Mouse (Mus musculus) forebrain, embryonic 14.5 days (tissue): ENCODE data around the gene Ska2. TPM values are rescaled to one million over a fixed set of nuclear protein-coding genes. Genes with fewer than 3 reads are reported as not detected.

ENCODE experiments used
- ATAC-seq: fragments of 200-750 bp; cut with Nextera tagmentation; 2 replicates; pipeline ENCODE4 v1.8.0; 2017; ENCODE audit warnings: mild to moderate bottlenecking, moderate library complexity
- DNase-seq: peaks from one replicate; pipeline ENCODE4 v3.0.0-alpha.2; 2015; ENCODE audit warnings: low spot score
- H3K27ac ChIP-seq: fragments of 300-500 bp; sonication (generic); 2 replicates; pipeline ENCODE4 v1.5.1; 2014; ENCODE audit warnings: low read depth, mild to moderate bottlenecking, control low read depth, low read length, moderate library complexity
- H3K27me3 ChIP-seq: fragments of 300-500 bp; sonication (generic); replicated peaks from 2 replicates; pipeline ENCODE4 v1.6.1; 2014; ENCODE audit warnings: low read length, control low read depth, mixed read lengths; ENCODE audit not compliant: control insufficient read depth, insufficient read depth
- H3K36me3 ChIP-seq: fragments of 300-500 bp; sonication (generic); 2 replicates; pipeline ENCODE4 v1.6.1; 2014; ENCODE audit warnings: low read length, control low read depth; ENCODE audit not compliant: control insufficient read depth, insufficient read depth
- H3K4me1 ChIP-seq: fragments of 300-500 bp; sonication (generic); 2 replicates; pipeline ENCODE4 v1.6.1; 2014; ENCODE audit warnings: antibody characterized with exemption, low read length, control low read depth; ENCODE audit not compliant: control insufficient read depth, insufficient read depth
- H3K4me2 ChIP-seq: fragments of 300-500 bp; sonication (generic); 2 replicates; pipeline ENCODE4 v1.6.1; 2014; ENCODE audit warnings: mild to moderate bottlenecking, control low read depth, low read length
- H3K4me3 ChIP-seq: fragments of 300-500 bp; sonication (generic); 2 replicates; pipeline ENCODE4 v1.5.1; 2014; ENCODE audit warnings: low read depth, low read length, control low read depth
- H3K9ac ChIP-seq: fragments of 300-500 bp; sonication (generic); 2 replicates; pipeline ENCODE4 v1.6.1; 2014; ENCODE audit warnings: mild to moderate bottlenecking, low read length, control low read depth, moderate library complexity
- H3K9me3 ChIP-seq: fragments of 300-500 bp; sonication (generic); replicated peaks from 2 replicates; pipeline ENCODE4 v1.6.1; 2016; ENCODE audit warnings: low read length, control low read depth, mixed read lengths; ENCODE audit not compliant: control insufficient read depth
- WGBS: fragments of 180-500 bp; shearing (Covaris S2); extraction: QIAGEN DNeasy Blood & Tissue Kit; methylation state at CpG from one replicate; pipeline ENCODE4 v1.1.7; 2014; 5-methylcytosine and 5-hydroxymethylcytosine counted together
- polyA plus RNA-seq: library from polyadenylated mRNA; unstranded; fragments of >200 nt; fragmentation: Nextera tagmentation; extraction: Ambion mirVana; gene quantifications from 2 replicates; pipeline ENCODE4 v1.2.1, GENCODE M21; 2014

The Ska2 gene
- 71.4 and 73.8 TPM in 2 replicates for polyA plus RNA-seq

DNA sequence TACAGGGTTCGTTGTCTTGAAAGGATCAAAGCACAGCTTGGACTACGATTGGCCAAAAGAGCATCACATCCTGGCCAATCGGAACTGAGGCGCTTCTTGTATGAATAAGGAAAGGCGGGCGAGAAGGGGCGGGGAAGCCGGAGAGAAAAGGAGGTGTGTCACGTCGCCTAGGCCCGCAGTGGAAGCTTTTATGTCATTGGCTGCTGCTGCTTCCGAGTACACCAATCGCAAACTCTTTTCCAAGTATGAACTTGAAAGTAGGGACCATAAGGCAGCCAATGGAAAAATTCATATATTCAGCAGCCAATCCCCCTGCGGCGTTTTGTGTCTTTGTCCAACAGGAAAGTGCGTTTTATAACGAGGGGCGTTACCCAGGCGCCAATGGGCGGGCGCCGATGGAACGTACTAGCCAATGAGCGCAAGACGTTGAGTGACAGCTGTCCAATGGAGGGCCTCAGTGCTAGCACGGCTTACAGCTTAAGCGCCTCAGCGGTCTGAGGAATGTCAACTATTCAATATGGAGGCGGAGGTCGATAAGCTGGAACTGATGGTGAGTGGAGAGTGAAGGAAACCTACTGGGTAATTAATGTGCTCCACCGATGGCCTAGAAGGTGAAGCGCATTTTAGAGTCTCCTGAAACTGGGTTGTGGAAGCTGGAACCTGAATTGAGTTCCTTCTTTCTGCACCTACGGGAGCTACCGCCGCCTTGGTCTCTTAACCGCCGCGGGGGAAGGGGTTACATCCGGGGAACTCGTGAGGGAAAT, at the start of gene Ska2:
Gene Ska2, plus strand, starts transcription at position 480 of the 764 bp plus-strand sequence.
- H3K27me3 ChIP-seq: no peaks in the 10 kb centered on the region
- peaks cover 37% of the 10 kb centered on the region for H3K36me3 ChIP-seq
- H3K4me1 ChIP-seq: peaks cover 19% of the 10 kb centered on the region
- H3K27ac ChIP-seq: peak within 1 kb of the TSS; percentile 94
- H3K4me2 ChIP-seq: peak within 1 kb of the TSS; percentile 61
- H3K4me3 ChIP-seq: peak within 1 kb of the TSS; percentile 98
- ATAC-seq: peak; percentile 99
- under 1% methylated on average over 40 of the region's 40 CpGs for WGBS
- H3K9ac ChIP-seq: peak within 1 kb of the TSS; percentile 99
- peak; percentile 100 for DNase-seq
- no peaks in the 10 kb centered on the region for H3K9me3 ChIP-seq

DNA sequence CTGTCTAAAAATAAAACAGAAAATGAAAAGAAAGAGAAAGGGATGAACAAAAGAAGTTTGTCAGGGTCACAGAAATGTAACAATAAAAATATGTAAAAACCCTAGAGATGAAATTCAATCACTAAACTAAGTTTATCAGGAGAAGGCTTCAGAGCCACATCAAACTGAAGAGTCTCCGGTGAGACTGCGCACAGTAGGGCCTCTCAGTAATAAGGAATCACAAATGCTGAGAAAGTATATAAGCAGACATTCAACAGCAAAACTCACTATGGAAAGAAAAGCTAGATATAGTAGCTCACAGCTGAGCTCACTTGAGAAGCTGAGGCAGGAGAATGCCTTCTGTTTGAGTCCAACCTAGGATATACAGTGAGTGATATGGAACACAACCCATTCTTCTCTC, 48.6 kb upstream of the Ska2 start:
- ATAC-seq (no peak), DNase-seq (no peak)
- Histone ChIP-seq H3K27ac (no peak overlapping the region), H3K27me3 (no peaks in the 10 kb centered on the region), H3K4me1 (no peaks in the 10 kb centered on the region), H3K4me2 (no peak overlapping the region), H3K9ac (no peak overlapping the region), H3K36me3 (peaks cover 72% of the 10 kb centered on the region), H3K4me3 (no peak overlapping the region), H3K9me3 (no peaks in the 10 kb centered on the region)
- WGBS: 98% methylated on average over 2 of the region's 2 CpGs

DNA sequence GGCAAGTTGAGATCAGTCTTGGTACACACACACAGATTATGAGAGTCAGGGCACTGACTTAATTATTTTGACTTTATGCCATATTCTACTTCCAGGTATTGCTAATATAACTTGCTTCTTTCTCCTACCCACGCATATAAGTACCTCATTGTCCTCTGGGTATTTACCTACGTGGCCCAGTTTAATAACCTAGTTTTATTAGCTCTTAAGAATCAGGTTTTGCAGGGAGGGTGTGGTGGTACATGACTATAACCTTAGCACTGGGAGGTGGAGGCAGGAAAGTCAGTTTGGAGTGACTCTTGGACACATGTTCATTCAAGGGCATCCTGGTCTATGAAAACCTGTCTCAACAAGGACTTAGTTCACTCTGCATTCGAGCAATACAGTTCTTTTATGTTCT, 46.9 kb upstream of the Ska2 start:
- Histone ChIP-seq H3K4me3 (no peak overlapping the region), H3K36me3 (peaks cover 61% of the 10 kb centered on the region), H3K27ac (no peak overlapping the region), H3K9me3 (no peaks in the 10 kb centered on the region), H3K27me3 (no peaks in the 10 kb centered on the region), H3K9ac (no peak overlapping the region), H3K4me2 (no peak overlapping the region), H3K4me1 (no peaks in the 10 kb centered on the region)
- 78% methylated on average over 3 of the region's 3 CpGs for WGBS
- ATAC-seq (no peak), DNase-seq (no peak)

DNA sequence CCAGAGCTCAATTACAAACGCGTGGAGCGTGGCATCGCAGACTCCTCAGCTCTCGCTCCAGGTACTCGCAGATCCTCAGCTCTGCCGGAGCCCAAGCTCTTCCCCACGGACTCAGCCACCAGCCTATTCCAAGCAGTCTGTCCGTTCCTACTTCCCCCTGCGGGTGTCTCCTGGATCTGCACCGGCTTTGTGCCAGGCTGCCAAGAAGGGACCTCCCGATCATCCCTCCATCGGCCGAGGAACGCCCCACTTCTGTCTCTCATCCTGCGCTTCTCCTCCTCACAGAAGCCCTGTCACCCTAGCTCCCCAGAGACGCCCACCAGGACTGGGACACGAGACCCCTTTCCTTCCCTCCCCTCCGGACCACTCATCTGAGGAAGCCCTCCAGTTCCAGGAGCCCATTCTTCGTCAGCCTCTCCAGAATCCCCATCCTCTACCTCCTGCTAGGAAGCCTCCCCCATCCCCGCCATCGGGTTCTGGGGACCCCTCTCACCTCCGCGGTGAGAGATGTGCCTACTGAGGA, 35.6 kb upstream of the Ska2 start:
- under 1% methylated on average over 24 of the region's 24 CpGs for WGBS
- H3K4me1 ChIP-seq: peaks cover 21% of the 10 kb centered on the region
- peak; percentile 87 for DNase-seq

DNA sequence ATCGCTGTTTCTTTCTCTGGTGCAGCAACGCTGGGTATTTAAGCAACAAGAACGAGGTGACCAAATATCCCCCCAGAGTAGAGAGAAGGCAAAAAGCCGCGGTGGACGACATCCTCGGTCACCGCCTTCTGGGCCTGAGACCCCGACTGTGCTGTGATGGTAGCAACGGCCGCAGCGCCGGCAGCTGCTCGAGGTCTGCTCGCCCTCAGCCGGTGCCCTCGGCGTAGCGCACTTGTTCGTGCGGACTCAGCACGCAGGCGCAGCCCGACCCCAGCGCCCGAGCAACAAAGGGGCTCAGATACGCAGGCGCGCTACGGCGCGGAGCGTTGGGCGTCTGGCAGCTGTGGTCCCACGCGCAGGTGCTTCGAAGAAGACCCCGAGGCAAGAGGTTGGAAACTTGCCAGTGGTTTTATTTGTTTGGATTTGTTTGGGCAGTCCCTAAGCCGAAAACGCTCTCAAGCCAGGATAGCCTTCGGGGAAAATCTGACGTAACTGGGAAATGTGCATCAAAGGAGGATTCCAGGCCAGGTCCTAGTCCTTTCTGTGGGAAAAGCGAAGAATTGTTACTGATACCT, 35.1 kb upstream of the Ska2 start, which contains the start of gene Gdpd1:
Gene Gdpd1, minus strand, starts transcription at position 197 of the 575 bp plus-strand sequence.
- Histone ChIP-seq H3K9me3 (no peaks in the 10 kb centered on the region), H3K4me1 (peaks cover 21% of the 10 kb centered on the region), H3K9ac (peak within 1 kb of the TSS; percentile 97), H3K27me3 (no peaks in the 10 kb centered on the region), H3K36me3 (peaks cover 22% of the 10 kb centered on the region), H3K4me3 (peak within 1 kb of the TSS; percentile 79), H3K4me2 (peak within 1 kb of the TSS; percentile 63), H3K27ac (peak within 1 kb of the TSS; percentile 99)
- ATAC-seq: peak; percentile 97
- peak; percentile 98 for DNase-seq
- WGBS: under 1% methylated on average over 43 of the region's 43 CpGs

More for the DNA sequence above, 35.6 kb upstream of the Ska2 start:
- peak; percentile 81 for ATAC-seq
- Histone ChIP-seq H3K4me3 (peak overlapping the region; percentile 79), H3K9me3 (no peaks in the 10 kb centered on the region), H3K27me3 (no peaks in the 10 kb centered on the region), H3K36me3 (peaks cover 22% of the 10 kb centered on the region), H3K27ac (peak overlapping the region; percentile 99), H3K9ac (peak overlapping the region; percentile 97), H3K4me2 (peak overlapping the region; percentile 63)

DNA sequence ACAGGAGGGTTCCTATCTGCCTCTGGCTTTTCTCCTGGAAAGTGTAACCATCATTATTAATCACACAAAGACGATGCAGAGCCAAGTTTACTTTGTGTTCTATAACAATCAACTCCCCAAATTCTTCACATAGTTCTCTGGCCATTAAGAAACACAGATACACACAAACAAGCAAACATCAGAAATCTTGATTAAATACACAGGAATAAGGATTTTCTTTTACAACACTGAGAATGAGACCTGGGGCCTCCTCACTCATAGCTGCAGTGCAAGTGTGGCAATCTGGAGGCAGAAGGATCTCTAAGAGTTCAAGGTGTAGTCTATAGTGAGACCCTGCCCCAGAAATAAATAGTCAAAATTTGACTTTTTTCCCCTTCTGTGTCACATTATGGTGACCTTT, 25.3 kb upstream of the Ska2 start:
- Histone ChIP-seq H3K9me3 (no peaks in the 10 kb centered on the region), H3K27me3 (no peaks in the 10 kb centered on the region), H3K4me1 (peaks cover 16% of the 10 kb centered on the region), H3K4me3 (no peak overlapping the region), H3K36me3 (peaks cover 50% of the 10 kb centered on the region), H3K4me2 (no peak overlapping the region), H3K27ac (no peak overlapping the region), H3K9ac (no peak overlapping the region)
- DNase-seq (no peak), ATAC-seq (no peak)
- WGBS: 70% methylated on average over 1 of the region's 1 CpGs

DNA sequence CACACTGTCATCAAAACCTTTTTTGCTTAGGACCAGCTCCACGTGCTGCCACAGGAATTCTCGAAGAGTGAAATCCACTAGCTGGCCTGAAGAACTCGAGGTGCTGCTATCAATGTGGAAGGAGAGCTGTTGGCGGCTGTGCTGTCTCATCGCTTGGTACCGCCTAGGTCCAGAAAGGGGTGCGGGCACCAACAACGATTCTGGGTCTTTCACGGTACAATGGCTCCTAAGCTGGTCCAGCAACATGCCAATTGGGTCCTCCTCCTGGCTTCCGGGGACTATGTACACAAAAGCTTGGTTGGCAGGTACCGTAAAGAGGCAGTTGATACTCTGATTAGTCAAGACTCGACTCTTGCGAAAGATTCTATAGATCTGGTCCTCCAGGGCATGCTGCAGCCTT, 23.6 kb upstream of the Ska2 start:
- Histone ChIP-seq H3K9me3 (no peaks in the 10 kb centered on the region), H3K9ac (no peak overlapping the region), H3K27me3 (no peaks in the 10 kb centered on the region), H3K36me3 (peaks cover 42% of the 10 kb centered on the region), H3K27ac (no peak overlapping the region), H3K4me1 (peaks cover 16% of the 10 kb centered on the region), H3K4me2 (peak overlapping the region; percentile 79), H3K4me3 (peak overlapping the region; percentile 91)
- WGBS: 92% methylated on average over 13 of the region's 13 CpGs
- DNase-seq: no peak
- no peak for ATAC-seq

DNA sequence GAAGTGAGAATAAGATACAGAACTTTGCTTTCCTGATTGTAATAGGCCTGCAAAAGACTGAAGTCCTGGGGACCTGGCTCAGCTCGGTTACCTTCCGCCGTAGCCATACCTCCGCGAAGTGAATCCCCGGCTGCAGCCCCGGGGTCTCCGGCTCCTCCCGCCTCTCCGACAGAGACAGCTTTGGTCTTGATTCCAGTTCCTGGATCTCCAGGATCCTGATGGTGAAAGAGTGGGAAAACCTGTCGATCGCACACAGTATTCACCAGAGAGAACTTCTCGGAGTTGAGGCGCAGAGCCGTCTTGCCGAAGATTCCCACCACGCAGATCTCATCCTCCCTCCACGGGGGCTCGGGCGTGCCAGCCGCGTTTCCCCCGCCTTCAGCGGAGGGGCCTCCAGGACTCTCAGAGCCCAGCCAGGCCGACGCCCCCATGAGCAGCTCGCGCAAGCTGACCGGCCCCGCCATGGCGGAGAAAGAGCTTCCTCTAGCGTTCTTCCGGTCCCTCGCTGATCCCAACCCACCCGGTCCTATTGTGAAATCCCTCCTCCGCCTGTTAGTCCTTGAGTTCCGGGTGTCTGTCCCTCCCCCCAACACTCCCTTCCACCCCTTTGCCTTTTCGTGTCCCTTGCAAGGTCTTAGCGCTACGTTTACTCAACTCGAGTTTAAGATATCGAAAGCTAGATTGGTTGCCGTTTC, 22.6 kb upstream of the Ska2 start, which contains the start of gene Smg8:
Gene Smg8, minus strand, starts transcription at position 485 of the 695 bp plus-strand sequence.
- Histone ChIP-seq H3K4me3 (peak within 1 kb of the TSS; percentile 91), H3K4me1 (peaks cover 16% of the 10 kb centered on the region), H3K9ac (peak within 1 kb of the TSS; percentile 80)

More for the DNA sequence above, 22.6 kb upstream of the Ska2 start, which contains the start of gene Smg8:
- Histone ChIP-seq H3K27ac (peak within 1 kb of the TSS; percentile 31; the same call in 1 of the 2 replicates), H3K9me3 (no peaks in the 10 kb centered on the region), H3K27me3 (no peaks in the 10 kb centered on the region), H3K36me3 (peaks cover 42% of the 10 kb centered on the region), H3K4me2 (peak within 1 kb of the TSS; percentile 79)
- WGBS: under 1% methylated on average over 43 of the region's 43 CpGs
- DNase-seq (peak; percentile 91), ATAC-seq (peak; percentile 95)
